Mouse (Mus musculus) adrenal gland, adult 8-10 months (tissue): ENCODE results near the gene Slc18b1. TPM values are rescaled to one million over a fixed set of nuclear protein-coding genes. Genes with fewer than 3 reads are reported as not detected.
"Not testable (repeated sequence)": the region's sequence is repeated elsewhere in the genome, so short reads cannot be mapped to it uniquely, and the experiment has no call there.

Experiments
- DNase-seq: peaks from one replicate; pipeline ENCODE4 v3.0.0; 2022
- total RNA-seq, 4 experiments: library from RNA; stranded (reverse); gene quantifications; 2 replicates each; pipeline ENCODE4 v1.2.4; 2022

Slc18b1 gene
- 10 to 100 TPM; 31.3 to 54.2 (median 44.7) TPM for total RNA-seq

DNA sequence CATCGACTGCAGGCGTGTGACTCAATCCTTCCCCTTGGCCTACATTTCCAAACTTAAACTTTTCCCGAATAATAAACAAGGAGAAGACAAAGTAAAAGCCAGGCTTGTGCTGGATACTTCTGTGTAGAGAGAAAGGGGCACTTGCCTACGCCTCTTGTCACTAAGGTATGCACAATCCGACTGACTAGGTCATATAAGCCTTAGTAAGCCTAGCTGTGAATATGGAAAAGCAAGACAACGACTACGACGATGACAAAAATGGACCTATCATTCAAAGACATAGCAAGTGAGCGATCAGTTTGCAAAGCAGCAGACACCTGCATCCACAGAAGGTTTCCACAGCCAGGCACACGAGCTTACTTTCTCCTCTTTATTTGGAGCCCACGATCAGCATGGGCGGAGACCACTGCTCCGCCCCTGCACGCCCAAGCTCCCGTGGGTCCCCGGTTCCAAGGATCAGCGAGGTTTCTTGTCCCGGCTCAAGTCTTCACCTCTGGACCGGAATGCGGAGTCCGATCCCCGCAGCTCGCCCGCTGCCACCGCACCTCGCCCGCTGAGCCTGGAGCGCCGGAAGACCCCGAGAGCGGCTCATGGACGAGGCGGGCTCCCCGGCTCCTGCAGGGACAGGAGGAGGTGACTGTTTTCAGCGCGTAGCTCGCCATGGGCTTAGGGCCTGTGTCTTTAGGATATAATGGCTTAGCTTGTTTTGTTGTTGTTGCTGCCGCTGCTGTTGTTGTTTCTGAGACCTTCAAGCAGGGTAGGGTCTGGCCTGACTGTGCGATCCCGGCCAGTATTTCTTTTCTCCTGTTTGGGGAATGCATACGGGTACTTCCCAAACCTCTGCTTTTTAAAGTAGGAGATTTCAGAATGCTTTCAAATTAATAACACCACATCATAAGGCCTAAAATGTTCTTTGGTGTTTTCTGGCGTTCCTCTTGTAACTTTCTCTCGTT, at the start of gene Slc18b1:
TSS of gene Slc18b1 (plus strand) at position 436 of the 953 bp plus-strand sequence.
- DNase-seq = peak; percentile 38

DNA sequence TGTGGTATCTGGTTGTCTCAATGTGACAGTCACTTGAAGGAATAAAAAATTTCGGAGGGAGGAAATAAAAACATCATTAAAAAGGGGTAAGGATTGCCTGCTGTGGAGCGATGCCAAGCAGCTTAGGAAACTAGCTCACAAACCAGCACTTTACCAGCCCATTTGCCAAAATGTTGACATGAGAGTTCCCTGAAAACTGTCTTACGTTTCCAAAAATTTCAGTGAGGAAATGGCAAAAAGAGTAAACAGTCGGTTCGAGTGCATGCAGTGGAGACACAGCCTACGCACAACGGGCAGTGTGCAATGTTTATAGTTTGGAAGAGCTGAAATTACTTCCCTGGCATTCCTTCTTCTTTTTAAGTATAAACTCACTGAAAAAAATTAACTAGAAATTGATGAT, 42.6 kb upstream of the Slc18b1 start:
- DNase-seq = no peak

DNA sequence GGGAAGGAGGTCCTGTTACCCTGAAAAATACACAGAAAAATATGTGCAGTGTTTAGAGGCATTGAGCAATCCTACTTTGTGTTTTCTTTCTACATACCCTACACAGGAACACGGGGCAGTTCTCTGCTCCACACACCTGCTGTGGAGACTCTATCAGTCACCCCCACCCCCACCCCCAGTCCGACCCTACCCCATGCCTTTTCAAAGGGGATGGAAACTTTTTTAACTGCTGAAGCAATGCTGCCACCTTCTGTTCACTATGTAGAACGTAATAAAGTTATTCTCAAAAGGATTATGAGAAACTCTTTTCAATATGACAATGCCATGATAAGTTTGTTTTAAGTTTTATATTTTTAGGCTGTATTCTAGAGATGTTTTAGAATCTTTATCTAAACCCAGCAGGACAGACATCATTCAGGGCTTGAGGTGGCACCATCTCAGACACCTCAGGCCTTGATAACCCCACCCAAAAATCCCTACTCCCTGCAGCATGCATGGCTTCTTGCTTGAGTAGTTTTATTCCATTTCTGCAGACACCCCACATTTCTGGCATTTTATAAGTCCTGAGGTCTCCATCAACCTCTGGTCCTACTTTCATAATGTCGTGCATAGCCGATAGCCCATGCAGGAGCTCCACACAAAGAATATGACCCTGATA, 19.4 kb upstream of the Slc18b1 start:
- DNase-seq = no peak

DNA sequence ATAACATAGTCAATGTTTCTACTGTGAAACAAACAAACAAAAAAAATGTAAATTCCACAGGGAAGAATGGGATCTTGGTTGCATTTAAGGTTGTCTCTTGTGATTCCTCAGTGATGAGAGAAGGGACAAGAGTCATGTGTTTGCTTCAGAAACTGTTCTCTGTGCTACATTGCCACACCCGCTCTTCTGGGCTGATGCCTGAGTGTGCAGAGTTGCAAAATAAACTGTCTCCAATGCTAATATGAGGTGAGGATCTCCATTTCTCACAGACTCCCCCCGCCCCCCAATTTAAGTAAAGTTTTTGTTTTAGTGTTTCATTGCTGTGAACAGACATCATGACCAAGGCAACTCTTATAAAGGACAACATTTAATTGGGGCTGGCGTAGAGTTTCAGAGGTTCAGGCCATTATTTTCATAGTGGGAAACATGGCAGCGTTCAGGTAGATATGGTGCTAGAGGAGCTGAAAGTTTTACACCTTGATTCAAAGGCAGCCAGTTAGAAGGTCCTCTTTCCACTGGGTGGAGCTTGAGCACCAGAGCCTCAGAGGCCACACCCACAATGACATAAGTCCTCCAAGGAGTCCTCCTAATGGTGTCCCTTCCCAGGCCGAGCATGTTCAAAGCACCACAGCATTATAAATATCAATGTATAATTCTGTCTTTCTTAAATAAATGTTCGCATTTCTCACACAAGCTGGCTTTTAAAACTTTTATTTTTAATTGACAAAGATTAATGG, 16.1 kb upstream of the Slc18b1 start:
- no peak for DNase-seq

DNA sequence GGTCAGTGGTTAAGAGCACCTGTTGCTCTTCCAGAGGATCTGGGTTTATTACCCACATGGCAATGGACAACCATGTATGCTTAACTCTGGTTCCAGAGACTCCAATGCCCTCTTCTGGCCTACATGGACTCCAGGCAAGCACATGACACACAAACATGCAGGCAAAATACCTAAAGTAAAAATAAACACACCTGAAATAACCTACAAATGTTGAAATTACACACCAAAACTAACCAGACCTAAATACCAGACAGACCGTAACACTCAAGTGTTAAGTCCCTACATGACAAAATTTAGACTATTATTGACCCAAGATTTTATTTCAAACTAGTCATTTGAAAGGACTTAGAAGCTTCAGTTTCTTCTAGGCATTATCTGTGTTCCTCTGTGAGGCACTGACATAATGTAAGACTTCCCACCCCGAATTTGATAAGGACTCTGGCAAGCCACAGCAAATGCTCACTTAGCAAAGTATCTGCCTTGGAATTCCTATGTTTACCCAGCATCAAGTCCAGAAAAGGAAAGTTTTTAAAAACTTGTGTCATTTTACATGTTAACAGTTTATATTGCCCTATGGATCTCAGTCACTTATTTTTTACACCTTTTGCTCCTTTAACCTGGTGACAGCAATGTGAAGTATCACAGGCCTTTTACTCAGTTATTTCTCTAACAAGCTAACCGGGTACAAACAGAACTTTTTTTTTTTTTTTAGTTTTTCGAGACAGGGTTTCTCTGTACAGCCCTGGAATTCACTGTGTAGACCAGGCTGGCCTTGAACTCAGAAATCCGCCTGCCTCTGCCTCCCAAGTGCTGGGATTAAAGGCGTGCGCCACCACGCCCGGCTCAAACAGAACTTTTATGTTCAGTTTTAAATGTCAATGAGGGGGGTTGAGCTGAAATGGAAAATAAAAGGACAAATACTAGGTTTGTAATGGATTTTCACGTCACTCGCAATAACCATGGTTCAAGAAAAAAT, 14.7 kb upstream of the Slc18b1 start:
- DNase-seq = no peak

DNA sequence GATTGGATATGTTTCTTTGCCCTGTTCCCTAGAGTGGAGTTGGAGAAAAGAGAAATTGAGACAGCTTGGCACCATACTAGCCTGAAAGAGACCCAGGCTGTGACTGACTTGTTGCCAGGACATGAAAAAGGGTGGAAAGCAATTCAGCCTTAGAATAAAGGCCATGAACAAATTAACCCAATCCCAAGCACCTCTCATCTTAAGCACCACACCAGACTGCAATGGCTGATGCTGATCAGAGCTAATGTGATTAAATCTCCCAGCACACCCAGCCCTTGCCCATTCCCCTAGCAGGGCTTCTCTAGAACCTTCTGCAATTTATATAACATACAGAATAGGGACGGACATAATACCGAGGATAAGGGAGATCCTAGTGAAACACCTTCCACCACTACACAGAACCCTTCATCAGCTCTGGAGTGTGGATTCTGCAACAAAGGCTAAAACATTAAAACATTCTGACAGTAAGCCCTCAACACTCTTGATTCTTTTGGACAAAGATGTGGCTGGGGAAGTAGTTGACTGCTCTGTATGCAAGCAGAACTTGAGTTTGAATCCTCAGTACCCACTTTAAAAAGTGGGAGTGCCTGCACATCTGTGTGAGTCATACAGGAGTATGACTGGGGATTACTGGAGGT, 13.8 kb upstream of the Slc18b1 start:
- no peak for DNase-seq

DNA sequence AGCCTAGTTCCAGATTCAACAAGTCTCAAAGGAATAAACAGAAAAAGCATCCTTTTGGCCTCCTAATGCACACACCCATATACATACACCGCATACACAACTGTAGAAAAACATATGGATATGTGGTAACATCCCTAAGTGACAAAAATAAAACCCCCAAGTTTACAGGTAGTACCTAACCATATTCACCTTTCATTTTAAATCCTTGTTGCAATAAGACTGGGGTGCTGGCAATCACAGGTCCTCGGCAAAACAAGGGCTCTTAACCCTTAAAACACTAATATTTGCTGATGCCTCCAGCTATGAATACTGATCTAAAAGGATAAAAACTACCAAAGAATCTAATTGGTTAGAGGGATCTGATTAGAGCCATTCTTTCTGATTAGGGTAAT, 13.3 kb upstream of the Slc18b1 start:
- no peak for DNase-seq

DNA sequence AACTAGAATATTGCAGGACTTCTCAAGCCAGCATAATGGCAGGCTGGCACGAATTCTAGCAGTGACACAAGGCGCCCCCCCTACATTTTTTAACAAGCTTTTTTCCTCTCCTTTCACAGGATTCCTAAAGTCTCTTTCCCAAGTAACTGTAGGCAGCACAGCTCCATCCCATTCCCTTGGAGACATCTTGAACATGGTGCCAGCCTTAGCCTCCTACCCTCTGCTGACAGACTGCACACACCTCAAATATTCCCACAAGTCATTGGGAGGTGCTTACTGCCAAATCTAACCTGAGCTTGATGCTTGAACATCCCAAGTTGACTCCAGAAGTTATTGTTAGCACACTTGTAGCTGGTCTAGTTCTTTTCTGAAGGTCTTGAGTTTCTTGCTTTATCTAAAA, 12.7 kb upstream of the Slc18b1 start:
- no peak for DNase-seq

DNA sequence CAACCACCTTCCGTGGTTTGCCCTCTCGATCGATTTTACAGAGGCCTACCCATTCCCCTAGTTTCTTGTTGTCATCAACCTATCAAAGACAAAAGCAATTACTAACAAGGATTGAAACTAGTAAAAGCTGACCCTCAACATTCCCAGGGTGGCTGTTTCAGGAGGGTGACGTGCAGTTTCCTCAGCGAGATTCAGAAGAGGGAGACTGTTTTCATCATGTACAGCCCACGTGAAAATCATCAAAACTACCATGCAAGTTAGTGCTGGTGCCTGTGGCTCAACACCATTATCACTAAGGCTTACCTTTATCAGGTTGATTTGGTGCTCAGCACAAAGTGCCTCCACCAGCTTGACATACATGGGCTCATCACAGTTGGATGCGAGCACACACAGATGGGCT, 11.2 kb upstream of the Slc18b1 start:
- DNase-seq = not testable (repeated sequence)

DNA sequence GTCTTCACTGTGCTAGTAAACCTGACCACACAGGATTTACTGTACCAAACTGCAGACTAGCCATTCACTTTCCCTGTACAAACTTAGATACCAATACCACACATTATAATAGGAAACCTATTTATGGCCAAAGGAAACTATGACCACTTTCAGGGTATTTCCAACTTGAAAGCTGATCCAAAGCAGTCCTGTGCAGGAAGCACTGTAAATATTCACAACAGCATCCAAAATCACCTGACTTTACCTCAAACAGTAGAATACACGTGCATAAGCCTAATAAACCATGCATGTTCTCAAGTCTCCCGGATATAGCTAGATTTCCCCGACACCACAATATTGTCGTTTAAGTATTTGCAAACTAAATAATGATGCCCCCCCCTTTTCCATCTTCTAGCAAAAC, 10.7 kb upstream of the Slc18b1 start:
- no peak for DNase-seq

DNA sequence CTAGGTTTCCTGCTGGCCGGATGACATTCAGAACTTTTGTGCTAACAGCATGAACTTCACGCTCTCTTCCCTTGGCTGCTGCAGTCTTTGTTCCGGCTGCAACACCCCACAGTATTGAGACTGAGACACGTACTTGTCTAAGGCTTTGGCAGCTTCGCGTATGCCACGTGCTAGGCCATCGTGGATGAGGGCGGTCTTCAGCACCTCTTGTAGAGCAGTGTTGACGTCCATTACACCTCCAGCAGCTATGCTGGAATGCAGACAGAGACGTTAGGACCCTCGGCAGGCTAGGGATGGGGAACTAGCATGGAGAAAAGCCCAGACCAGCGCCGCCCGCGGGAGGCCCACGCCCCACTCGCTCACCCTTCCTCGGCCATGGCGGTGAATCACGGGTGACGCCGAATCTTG, 10.2 kb upstream of the Slc18b1 start:
- not testable (repeated sequence) for DNase-seq

DNA sequence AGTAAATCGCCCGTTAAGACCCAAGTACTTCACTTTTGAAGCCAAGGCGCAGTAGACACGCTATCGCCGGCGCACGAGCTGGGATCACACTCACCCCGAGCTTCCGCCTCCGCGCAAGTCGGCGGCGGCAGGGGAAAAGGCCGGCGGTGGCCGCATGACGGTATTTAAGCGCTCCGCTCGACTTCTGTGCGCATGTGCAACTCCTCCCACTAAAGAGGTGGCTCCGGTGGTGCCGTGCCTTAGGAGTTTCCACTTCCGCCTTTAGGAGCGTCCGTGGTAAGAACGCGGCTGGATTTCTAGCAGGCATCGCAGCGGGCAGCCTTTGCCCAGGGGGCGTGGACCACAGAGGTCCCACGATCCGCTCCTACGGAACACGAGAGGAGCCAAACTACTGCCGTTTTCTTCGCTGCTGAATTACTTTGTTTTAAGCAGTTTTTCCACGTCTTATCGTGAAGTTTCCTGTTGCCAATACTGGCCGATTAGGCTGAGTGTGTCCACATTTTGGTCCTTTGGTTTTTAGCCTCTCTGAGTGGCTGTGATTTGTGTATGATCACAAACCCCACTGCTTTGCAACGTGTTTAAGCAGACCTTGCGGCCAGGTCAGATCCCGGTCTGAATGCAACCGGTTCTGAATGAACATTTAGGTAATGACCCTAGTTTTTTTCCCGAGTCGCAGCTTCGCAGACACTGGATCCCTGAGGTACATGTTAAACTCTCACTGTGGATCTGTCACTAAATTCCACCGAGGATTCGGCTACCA, 9.5 kb upstream of the Slc18b1 start, which contains the start of gene Rps12:
TSS of gene Rps12 (minus strand) at position 214 of the 760 bp plus-strand sequence.
- DNase-seq = peak; percentile 98

DNA sequence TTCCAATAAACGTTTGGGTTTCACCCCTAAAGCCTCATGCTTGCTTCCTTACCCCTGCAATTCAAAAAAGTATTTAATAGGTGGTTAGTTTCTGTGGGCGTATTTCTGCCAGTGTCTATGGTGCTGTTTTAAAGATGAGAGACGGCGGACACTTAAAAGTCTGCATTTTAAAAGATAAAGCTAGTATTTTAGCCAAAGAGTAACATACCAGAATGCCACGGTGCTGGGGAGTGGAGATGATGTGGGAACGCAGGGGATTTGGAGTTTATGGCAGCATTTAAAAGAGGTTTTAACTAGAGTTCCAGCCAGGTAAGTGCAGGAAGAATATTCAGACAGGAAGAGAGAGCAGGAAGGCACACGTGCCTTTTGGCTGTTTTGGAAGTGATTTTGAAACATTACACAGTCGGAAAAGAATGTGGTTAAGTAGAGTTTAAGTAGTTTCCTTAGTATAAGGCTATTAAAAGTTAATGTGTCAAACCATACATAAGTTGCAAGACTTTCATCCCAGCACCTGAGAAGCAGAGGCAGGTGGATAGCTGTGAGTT, 8.7 kb upstream of the Slc18b1 start:
- no peak for DNase-seq

DNA sequence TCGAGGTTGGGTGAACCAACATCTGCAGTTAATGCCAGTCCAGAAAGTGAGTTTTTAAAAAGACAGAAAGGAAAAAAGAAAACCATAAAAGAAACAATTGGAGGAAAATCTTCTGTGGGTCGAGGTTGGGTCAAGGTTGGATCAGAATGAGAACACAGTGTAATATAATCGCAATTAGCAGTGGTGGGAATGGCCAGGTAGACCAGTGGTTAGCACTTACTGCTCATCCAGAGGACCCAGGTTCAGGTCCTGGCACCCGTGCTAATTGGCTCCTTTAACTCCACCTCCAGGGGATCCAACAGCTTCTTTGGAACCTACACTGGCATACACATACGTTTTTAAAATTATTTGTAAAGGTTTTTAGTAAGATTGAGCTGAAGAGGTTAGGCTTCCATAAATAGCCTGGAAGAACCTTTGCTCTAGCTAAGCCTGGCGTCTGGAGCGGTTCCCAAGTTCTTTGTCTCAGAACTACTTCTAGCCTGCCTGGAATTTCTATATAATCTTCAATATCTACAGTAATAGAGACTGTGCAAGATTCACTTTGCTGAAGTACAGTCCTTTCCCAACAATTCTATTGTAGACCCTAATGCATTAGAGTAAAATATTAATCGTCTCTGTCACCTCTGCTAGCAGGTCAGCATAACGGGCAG, 790 bp upstream of the Slc18b1 start:
- no peak for DNase-seq

DNA sequence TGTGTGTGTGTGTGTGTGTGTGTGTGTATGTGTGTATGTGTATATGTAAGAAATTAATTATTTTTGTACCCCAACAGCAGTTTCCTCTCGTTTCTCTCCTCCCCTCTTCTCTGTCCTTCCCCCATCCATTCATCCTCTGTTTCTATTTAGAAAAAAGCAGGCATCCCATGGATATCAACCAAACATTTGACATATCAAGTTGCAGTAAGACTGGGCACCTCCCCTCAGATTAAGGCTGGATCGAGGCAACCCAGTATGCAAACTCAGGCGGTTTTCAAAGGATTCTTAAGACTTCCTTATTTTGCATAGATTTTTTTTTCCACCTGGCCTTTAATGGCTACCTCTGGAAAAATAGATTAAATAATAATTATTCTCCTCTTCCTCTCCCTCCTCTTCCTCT, 820 bp downstream of the Slc18b1 start:
- no peak for DNase-seq

DNA sequence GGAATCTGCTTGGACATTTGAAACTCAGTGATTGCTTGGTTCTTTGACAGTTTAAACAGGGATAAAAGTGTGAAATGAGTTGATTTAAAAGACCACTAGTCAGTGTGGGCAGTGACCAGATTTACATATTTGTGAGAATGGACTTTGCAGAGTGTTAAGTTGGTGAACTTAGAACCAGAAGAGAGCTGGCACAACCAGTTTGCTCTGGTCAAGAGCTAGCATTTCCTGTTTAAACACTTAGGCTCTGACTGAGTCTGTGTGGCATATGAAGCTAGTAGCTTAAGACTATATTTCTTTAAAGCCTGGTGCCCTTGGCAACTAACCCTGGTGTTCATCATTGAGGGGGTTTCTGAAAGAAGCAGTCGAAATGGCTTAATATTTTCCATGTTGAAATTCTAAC, 1.4 kb downstream of the Slc18b1 start:
- DNase-seq = no peak

DNA sequence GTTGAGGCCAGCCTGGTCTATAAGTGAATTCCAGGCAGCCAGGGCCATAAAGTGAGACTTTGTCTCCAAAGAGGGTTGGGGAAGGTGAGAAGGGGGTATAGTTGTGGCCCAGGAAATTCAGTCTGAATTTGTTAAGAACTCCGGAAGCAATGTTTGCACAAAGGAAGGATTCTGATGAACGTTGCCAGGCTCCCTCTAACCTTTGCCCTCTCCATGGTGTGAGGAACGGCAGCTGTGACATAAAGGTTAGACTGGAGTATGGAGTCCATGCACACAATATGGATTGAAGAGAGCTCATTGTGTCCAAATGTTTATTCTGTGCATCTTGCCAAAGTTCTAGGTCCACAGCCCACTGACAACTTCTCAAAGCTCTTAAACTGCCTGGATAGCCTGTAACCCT, 3.1 kb downstream of the Slc18b1 start:
- no peak for DNase-seq

DNA sequence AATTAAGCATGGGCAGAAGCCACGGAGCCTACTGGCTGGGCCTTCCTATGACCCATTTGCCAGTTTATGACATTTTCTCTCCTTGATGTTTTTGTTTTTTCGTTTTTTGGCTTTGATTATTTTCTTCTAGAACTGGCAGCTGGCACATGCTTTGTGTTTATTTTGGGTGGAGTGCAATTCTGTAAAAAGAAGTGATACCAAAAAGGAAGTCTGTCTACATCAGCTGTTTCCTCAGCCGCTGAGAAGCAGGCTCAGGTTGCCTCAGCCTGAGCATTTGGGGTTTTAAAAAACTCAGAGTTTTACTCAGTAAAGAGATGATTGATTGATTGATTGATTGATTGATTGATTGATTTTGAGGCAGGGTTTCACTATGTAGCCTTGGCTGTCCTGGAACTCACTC, 6.1 kb downstream of the Slc18b1 start:
- no peak for DNase-seq

DNA sequence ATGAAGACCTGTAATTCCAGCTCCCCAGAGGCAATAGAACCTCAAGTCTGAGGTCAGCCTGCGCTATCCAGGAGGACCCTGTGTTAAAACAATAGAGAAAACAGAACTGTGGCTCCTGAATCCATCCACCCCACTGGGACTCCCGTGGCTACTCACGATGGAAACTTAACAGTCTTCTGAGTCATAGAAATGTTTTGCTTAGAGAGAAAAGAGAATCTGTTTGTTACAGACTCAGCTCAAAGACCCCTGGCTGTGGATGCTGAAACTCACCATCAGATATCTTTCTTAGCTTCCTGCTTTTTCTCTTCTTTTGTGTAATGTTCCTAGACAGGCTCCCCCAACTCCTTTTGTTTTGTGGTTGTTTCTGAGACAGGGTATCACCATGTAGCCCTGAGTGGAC, 7.9 kb downstream of the Slc18b1 start:
- DNase-seq = no peak

DNA sequence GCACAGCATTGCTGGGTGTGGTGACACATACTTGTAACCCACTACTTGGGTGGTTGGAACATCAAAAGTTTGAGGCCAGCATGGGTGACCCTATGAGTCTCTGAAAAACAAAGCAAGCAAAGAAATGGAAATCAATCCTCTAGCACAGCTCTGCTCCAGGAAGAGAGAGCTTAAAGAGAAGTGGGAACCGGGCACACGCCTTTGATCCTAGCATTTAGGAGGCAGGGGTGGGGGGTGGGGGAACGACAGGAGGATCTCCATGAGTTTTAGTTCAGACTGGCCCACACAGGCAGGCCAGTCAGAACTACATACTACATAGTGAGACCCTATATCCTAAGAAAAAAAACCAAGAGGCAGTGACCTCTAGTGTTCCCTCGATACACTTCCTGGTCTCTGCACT, 9.4 kb downstream of the Slc18b1 start:
- DNase-seq = no peak
